Mouse (Mus musculus) C2C12 (cell line): ENCODE measurements around the gene Slc29a1. TPM values are rescaled to one million over a fixed set of nuclear protein-coding genes. Genes with fewer than 3 reads are reported as not detected.
A peak's percentile ranks its signal among the peaks of the same experiment; 100 is the strongest.

Experiments used
- H3K27me3 ChIP-seq: one replicate; pipeline ENCODE4 v1.6.1; 2011; ENCODE audit not compliant: control insufficient read depth, insufficient read depth, insufficient read length
- H3K36me3 ChIP-seq: one replicate; pipeline ENCODE4 v1.6.1; 2011; ENCODE audit not compliant: control insufficient read depth, insufficient read depth
- H3K4me3 ChIP-seq: one replicate; pipeline ENCODE4 v1.5.1; 2011; ENCODE audit warnings: mild to moderate bottlenecking, control low read depth; ENCODE audit not compliant: poor library complexity, insufficient read depth, severe bottlenecking
- H3K79me2 ChIP-seq: one replicate; pipeline ENCODE4 v1.6.1; 2011; ENCODE audit not compliant: control insufficient read depth, insufficient read depth
- H3K79me3 ChIP-seq: one replicate; pipeline ENCODE4 v1.6.1; 2011; ENCODE audit warnings: low read depth, control low read depth
- H3ac ChIP-seq: one replicate; pipeline ENCODE3; 2011; ENCODE audit warnings: low read depth; ENCODE audit not compliant: control insufficient read depth, insufficient read length
- CEBPB ChIP-seq: IDR thresholded peaks from one replicate; pipeline ENCODE4 v1.6.1; 2011; ENCODE audit warnings: low read depth, mild to moderate bottlenecking, control low read depth, moderate library complexity
- CTCF ChIP-seq: IDR thresholded peaks from one replicate; pipeline ENCODE4 v1.5.1; 2011; ENCODE audit not compliant: control insufficient read depth, insufficient read depth, insufficient read length
- FOSL1 ChIP-seq: IDR thresholded peaks from one replicate; pipeline ENCODE4 v1.8.0; 2011; ENCODE audit warnings: mild to moderate bottlenecking, low read length; ENCODE audit not compliant: poor library complexity, insufficient read depth, severe bottlenecking
- MAX ChIP-seq: IDR thresholded peaks from one replicate; pipeline ENCODE4 v1.6.1; 2011; ENCODE audit warnings: mild to moderate bottlenecking, control low read depth
- MYOD1 ChIP-seq: IDR thresholded peaks from one replicate; pipeline ENCODE4 v1.6.1; 2011; ENCODE audit warnings: low read depth; ENCODE audit not compliant: control insufficient read depth, insufficient read length
- MYOG ChIP-seq: IDR thresholded peaks from one replicate; pipeline ENCODE4 v1.6.1; 2011; ENCODE audit not compliant: control insufficient read depth, insufficient read length; ENCODE audit errors: extremely low read depth
- USF1 ChIP-seq: IDR thresholded peaks from one replicate; pipeline ENCODE4 v1.6.1; 2011; ENCODE audit warnings: low read depth, mild to moderate bottlenecking, control low read depth, moderate library complexity
- long read RNA-seq, 2 experiments: library from polyadenylated mRNA; unstranded; transcript quantifications; one replicate each; pipeline ENCODE4 v2.0.0; 2019 to 2020
- polyA plus RNA-seq: library from polyadenylated mRNA; unstranded; fragments of >200 nt; fragmentation: generic; extraction: Trizol; gene quantifications from one replicate; pipeline ENCODE4 v1.2.1, GENCODE M21; 2012; ENCODE audit warnings: missing spikeins

Gene Slc29a1
- 264 TPM for polyA plus RNA-seq
- long read RNA-seq, experiment 1, transcript Slc29a1-201 (13 exons, 1,996 nt) = minor isoform, 85 of 761 reads
- long read RNA-seq, experiment 1, transcript Slc29a1-204 (12 exons, 2,216 nt) = minor isoform, 14 of 761 reads
- long read RNA-seq, experiment 1, transcript Slc29a1-202 (13 exons, 1,988 nt) = major isoform, 177 of 761 reads
- long read RNA-seq, experiment 1, partial matches to known transcripts = 73 of 761 reads
- long read RNA-seq, experiment 1, other reads (novel, unspliced or antisense) = 411 of 761 reads
- long read RNA-seq, experiment 2, transcript Slc29a1-204 (12 exons, 2,216 nt) = minor isoform, 15 of 2,441 reads
- long read RNA-seq, experiment 2, transcript Slc29a1-202 (13 exons, 1,988 nt) = major isoform, 696 of 2,441 reads
- long read RNA-seq, experiment 2, transcript Slc29a1-201 (13 exons, 1,996 nt) = minor isoform, 456 of 2,441 reads
- long read RNA-seq, experiment 2, partial matches to known transcripts = 49 of 2,441 reads
- long read RNA-seq, experiment 2, other reads (novel, unspliced or antisense) = 1,222 of 2,441 reads

DNA sequence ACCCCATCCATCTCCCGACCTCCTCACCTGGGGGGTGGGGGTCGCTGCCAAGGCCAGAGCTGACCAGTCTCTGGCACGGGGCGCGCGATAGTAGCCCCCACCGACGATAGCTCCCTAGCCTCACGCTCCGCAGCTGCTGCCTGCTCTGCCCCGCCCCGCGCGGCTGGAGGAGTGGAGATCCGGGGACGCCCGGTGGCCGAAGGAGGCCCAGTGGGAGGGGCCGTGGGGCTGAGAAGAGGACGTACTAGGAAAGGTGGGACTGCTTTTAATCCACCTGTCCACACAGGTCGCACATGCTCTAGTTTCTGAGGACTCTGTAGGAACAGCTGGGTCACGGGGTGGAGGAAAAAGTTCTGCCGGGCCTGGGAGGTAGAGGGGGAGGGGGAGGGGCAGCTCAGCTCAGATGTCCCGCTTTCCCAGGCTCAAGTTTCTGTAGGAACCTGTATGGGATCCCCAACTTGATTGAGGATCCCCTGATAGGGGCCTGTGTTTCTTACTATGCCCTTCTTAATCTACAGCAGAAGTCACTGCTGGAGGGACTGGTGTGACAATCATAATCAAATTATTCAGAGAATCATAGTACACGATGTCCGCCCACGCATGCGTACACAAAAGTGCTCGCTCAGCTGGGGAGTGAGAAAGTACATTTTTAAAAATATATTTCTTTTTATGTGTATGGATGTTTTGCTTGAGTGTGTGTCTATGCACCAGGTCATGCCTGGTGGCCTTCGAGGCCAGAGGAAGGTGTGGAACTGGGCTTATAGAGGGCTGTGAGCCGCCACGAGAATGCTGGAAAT lies at the start of gene Slc29a1:
Gene Slc29a1, minus strand, starts transcription at position 161 of the 797 bp plus-strand sequence.
- TF ChIP-seq USF1 (no peak), MYOD1 (no peak), FOSL1 (no peak), MAX (no peak), CTCF (no peak), MYOG (no peak), CEBPB (no peak)

DNA sequence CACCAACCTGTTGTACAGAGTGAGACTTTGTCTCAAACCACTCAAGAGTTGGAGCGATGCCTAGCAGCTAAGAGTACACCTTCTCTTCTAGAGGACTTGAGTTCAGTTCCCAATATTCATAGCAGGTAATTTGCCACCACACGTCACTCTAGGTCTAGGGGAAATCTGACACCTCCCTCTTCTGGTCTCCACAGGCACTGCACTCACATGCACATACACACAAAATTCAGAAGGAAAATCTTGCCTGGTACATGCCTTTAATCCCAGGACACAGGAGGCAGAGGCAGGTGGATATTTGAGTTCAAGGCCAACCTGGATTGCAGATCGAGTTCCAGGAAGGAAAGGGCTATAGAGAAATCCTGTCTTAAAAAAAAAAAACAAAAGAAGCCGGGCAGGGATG lies 44.8 kb upstream of the Slc29a1 start:
- Histone ChIP-seq H3K79me2 (no peaks in the 10 kb centered on the region), H3K4me3 (no peak overlapping the region)
- TF ChIP-seq USF1 = no peak
- no peak for TF ChIP-seq MYOD1
- TF ChIP-seq CEBPB = no peak
- TF ChIP-seq MAX = no peak
- no peak for TF ChIP-seq FOSL1
- no peak for TF ChIP-seq CTCF
- TF ChIP-seq MYOG = no peak

More for the DNA sequence above, at the start of gene Slc29a1:
- H3ac ChIP-seq = no peak within 1 kb of the TSS
- no peaks in the 10 kb centered on the region for H3K36me3 ChIP-seq
- peaks cover 6% of the 10 kb centered on the region for H3K79me3 ChIP-seq
- peaks cover 8% of the 10 kb centered on the region for H3K79me2 ChIP-seq
- no peak within 1 kb of the TSS for H3K4me3 ChIP-seq
- no peaks in the 10 kb centered on the region for H3K27me3 ChIP-seq

DNA sequence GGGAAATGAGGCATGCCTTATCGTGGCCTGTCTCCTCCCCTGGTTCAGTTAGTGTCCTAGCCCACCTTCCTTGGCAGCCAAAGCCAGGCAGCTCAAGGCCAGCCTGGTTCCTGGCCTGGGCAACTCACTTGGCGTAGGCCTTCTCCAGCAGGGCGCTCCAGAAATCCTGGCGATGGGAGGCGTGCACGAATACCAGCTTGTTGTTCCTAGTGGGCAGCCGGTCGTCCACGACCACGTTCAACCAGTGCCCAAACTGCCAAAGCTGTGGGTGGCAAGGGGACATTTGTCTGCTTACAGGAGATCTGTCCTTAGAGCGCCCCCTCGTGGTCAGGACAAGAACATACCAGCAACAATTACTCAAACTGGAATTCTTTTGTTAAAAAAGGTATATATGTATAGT lies 43.3 kb upstream of the Slc29a1 start:
- H3K4me3 ChIP-seq = no peak overlapping the region

More for the DNA sequence above, 44.8 kb upstream of the Slc29a1 start:
- Histone ChIP-seq H3ac (no peak overlapping the region), H3K79me3 (no peaks in the 10 kb centered on the region), H3K36me3 (no peaks in the 10 kb centered on the region), H3K27me3 (no peaks in the 10 kb centered on the region)

DNA sequence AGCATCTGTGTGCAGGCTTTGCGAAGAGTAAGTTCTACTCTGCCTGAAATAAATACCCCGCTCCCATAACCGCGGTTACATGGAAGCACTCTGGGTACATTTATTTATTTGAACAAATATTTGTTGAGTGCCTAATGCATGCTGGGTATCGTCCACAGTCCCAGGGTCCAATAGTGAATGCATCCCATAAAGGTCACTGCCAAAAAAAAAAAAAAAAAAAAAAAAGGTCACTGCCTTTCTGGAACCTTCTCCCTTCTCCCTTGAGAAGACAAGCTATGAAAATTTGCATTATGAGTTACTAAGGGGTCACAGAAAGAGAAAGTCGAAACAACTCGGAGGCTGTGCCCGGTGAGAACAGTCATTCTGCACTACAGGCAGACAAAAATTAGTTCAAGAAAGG lies 42.6 kb upstream of the Slc29a1 start:
- Histone ChIP-seq H3K4me3 (no peak overlapping the region), H3K27me3 (no peaks in the 10 kb centered on the region), H3K36me3 (no peaks in the 10 kb centered on the region), H3ac (no peak overlapping the region), H3K79me2 (no peaks in the 10 kb centered on the region), H3K79me3 (no peaks in the 10 kb centered on the region)
- TF ChIP-seq MYOG (no peak), FOSL1 (no peak), MAX (no peak), USF1 (no peak), CEBPB (no peak)

More for the DNA sequence above, 43.3 kb upstream of the Slc29a1 start:
- H3K27me3 ChIP-seq = no peaks in the 10 kb centered on the region
- H3K36me3 ChIP-seq = no peaks in the 10 kb centered on the region
- H3K79me2 ChIP-seq = no peaks in the 10 kb centered on the region
- TF ChIP-seq CEBPB = no peak
- TF ChIP-seq CTCF = peak; percentile 8
- TF ChIP-seq USF1 = no peak
- no peak overlapping the region for H3ac ChIP-seq
- no peaks in the 10 kb centered on the region for H3K79me3 ChIP-seq

DNA sequence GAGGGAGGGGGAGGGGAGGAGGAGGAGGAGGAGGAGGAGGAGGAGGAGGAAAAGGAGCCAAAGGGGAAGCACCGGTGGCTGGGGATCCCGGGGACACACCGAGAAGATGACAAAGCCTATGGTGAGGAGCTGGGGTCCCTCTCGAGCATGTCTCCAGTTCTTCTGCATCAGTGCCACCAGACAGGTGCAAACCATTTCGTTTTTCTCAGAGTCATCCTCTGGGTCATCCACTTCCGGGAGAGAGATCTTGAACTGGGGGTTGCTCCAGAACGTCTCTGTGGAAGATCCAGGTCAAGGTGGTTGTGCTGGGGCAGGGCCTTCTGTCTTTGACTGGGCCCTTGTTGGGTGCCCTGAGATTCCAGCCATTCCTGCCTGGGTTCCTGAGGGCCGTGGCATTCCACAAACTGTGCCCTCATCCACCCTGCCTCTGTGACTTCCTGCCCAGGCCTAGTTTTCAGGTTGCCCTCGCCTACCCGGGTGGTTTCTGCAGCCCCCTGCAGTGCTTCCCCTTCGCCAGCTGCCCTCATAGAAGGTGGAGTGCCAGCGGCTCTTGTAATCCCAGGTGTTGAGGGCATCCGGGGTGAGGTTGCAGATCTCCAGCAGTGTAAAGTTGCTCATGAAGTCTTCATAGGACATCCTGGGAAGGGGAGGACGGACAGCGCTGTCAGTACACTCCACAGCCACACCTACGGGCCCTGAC lies 39.3 kb upstream of the Slc29a1 start:
- no peak overlapping the region for H3ac ChIP-seq
- H3K27me3 ChIP-seq = no peaks in the 10 kb centered on the region
- H3K4me3 ChIP-seq = no peak overlapping the region
- TF ChIP-seq USF1 (no peak), CEBPB (no peak), MAX (no peak), MYOG (no peak), FOSL1 (no peak), MYOD1 (no peak)
- H3K79me3 ChIP-seq = no peaks in the 10 kb centered on the region
- H3K36me3 ChIP-seq = no peaks in the 10 kb centered on the region
- no peaks in the 10 kb centered on the region for H3K79me2 ChIP-seq
